Mouse (Mus musculus) 3T3-L1 (cell line): Measurements from ENCODE around the gene Pacrg.

ENCODE experiments used
- DNase-seq: peaks from one replicate; pipeline ENCODE4 v3.0.0-alpha.2; 2015; ENCODE audit warnings: low read depth, low spot score

Pacrg gene

GRCm38 (mm10) chr17:10374316-10374715 is 465.8 kb downstream of the Pacrg start:
- DNase-seq: no peak

DNA sequence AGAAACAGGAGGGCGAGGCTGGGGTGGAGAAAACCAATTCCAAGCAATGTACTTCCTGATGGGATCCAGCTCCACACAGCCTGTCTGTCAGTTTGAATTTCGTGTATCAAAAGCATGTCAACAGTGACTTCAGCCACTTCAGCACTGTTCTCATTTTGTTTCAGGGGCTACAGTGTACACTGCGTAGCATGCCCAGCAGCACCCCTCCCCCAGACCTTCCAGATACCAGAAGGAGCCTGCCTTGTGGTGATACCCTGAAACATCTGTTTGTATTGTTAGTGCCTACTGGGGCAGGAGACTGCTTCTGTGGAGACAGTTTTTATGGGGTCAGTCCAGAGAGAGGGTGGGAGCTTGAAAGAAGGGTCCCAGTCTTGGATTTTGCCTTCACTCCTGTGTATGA is 466.4 kb downstream of the Pacrg start:
- no peak for DNase-seq

- peak; percentile 87 for DNase-seq
Observed at GRCm38 (mm10) chr17:10372001-10372785, 467.9 kb downstream of the Pacrg start.

DNA sequence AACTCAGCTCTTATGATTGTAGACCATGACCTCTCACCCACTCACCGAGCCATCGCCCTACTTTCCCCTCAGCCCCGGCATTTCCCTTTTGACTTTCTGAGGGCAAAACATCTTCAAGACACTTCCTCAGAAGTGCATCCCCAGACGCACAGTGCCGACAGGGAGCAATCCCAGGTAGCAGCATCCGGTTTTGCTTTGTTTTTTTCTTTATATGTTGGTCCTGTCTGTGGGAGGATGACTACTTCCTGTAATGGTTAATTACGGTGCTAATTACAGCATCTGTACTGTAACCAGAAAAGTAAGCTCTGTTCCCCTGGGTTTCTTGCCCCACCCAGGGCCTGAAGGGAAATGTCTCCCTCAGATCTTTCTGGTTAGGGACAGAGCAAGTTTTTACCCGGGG is 468.6 kb downstream of the Pacrg start:
- DNase-seq: no peak

GRCm38 (mm10) chr17:10370660-10371130 is 469.4 kb downstream of the Pacrg start:
- peak; percentile 59 for DNase-seq

- DNase-seq: peak; percentile 40
Observed at GRCm38 (mm10) chr17:10369961-10370659, 470.0 kb downstream of the Pacrg start.

DNA sequence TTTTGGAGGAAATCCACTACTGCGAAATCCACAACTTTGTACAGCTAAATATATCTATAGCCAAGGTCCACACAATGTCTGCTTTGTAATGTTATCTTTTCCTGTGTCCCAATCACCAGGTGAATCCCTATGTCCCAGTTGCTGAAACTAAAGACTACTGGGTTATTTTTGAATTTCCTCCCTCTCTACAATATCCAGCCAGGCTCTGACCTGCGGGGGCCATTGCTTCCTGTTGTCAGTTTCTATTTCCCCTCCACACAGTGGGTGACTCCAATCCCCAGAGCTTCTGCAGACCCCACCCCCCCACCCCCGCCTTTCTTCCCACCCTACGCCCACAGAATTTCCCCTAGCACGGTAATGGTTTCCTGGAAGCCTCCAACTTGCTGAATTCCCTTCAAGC is 473.1 kb downstream of the Pacrg start:
- DNase-seq: no peak

DNA sequence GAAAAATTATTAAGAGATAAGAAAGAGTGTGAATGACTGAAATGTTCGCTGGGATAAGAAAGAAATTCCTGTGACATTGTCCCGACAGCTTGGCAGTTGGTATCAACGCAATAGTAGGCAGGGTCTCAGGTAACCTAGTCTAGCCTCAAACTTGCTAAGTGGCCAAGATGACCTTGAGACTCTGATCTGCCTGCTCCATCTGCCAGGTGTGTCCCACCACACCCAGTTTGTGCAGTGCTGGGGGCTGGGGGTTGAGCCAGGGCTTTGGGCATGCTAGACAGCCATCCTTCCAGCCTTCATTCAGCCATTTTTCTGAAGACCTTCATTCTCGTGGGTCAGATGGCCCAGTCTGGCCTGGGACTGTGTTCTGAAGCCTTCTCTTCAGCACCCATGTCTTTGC is 473.5 kb downstream of the Pacrg start:
- no peak for DNase-seq

DNA sequence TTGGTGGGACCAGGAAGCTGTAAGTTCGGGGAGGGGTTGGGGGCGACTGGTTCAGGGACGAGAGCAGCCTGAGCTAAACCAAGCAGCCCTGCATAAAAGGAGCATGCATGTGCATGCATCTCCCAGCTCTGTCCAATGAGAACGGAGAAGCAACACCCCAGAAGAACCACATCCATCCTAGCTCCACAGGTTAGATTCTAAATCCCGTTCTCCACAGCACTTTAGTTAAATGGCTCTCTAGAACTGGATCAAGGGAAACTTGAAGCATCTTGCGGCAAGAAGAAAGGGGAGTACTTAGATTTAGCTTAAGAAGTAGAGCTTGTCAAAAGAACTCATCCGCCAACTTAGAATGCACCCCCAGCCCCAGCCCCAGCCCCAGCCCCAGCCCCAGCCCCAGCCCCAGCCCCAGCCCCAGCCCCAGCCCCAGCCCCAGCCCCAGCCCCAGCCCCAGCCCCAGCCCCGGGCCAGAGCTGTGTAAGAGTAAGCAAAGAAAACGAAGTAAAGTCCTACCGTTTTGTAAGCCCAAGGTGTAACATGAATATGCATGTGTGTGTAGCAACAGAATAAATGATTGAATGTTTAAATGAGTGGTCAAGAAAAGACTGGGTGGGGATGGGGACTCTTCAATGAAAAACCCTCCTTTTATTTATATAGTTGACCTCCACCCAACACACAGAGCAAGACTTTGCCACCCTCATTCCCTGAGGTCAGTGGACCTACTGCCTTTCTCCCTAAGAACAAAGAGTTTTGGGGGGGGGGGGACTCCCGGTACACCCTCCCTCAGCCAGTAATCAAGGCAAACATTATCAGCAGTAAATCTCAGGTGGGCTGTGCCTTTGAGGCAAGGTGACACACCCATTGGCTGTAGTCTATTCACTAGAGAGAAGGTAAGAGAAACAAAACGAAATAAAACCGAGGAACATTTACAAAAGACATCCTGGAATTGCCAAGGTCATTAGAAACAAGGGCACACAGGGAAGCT is 474.3 kb downstream of the Pacrg start:
- DNase-seq: no peak

DNA sequence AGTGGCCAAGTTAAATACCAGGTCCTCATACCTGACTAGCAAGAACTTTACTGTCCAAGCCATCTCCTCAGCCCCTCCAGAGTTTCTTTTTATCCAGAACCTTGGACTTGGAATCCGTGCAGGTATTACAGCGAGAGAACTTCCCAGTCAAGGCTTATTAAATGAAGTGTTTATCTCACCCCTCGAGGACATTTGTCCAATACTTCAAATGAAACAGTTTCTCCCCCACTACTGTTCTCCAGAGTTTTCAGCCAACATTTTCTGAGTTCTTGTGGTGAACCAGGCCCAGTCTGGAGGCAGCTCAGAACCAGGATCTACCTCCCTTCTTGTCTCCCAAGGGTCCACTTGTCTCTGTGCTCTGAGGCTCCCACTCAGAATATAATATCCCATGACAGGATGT is 477.0 kb downstream of the Pacrg start:
- no peak for DNase-seq

GRCm38 (mm10) chr17:10361882-10362291 is 478.2 kb downstream of the Pacrg start:
- DNase-seq: no peak

DNA sequence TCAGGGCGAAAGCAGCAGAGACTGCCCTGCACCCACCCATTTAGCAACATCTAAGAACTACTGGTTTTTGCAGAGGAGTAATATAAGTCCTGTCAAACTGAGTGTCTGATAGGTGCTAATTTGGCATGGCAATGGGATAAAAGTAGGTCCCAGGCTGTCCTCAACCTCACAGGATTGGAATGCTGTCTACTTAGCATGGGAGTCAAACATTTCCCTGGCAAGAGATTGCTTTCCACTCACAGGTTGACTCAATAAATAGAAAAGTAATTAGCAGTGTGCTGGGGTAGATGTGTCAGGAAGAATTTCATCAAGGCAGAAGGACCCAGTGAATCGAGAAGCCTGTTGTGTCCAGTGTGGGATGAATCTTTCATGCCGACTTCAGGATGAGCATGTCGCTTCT is 479.4 kb downstream of the Pacrg start:
- no peak for DNase-seq

GRCm38 (mm10) chr17:10359466-10359865 is 480.6 kb downstream of the Pacrg start:
- no peak for DNase-seq

DNA sequence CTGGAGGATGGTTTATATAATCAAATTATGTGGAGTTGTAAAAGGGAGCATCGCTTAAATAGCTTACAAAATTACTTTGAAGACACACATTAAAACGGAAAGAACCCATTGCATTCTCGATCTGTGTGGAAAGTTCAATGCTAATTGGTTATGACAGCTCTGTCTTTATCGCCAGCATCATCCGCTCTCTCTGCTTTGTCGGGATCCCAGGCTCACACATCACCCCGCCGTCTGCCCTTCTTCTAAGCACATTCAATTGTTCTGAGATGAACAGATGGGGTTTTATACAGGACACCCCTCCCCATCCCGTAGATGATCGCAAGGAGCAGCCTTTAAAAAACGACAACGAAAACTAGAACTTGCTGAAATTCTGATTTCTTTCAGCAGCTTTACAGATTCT is 482.8 kb downstream of the Pacrg start:
- DNase-seq: no peak

- DNase-seq: no peak
Observed at GRCm38 (mm10) chr17:10356294-10356693, 483.8 kb downstream of the Pacrg start.

- DNase-seq: no peak
Observed at GRCm38 (mm10) chr17:10355746-10356145, 484.4 kb downstream of the Pacrg start.
